Mouse (Mus musculus) CH12.LX (cell line): ENCODE data around the gene Rabep1. TPM values are rescaled to one million over a fixed set of nuclear protein-coding genes. Genes with fewer than 3 reads are reported as not detected.

Source experiments
- DNase-seq: peaks from one replicate; pipeline ENCODE4 v3.0.0-alpha.2; 2013; ENCODE audit errors: extremely low read depth
- H3K27ac ChIP-seq: 2 replicates; pipeline ENCODE4 v1.5.1; 2012; ENCODE audit warnings: low read depth, mild to moderate bottlenecking, control low read depth, moderate library complexity; ENCODE audit not compliant: insufficient read depth
- H3K27me3 ChIP-seq: replicated peaks from 2 replicates; pipeline ENCODE3; 2012; ENCODE audit warnings: inconsistent platforms
- H3K36me3 ChIP-seq, 2 experiments: replicated peaks in 1 of 2; 2 replicates each; pipeline versions ENCODE3 to v1.6.1; 2012; ENCODE audit warnings: inconsistent platforms in 1 of 2, low read length in 1 of 2, mild to moderate bottlenecking in 1 of 2, mixed read lengths in 1 of 2, moderate library complexity in 1 of 2; ENCODE audit not compliant: control insufficient read depth in 1 of 2, insufficient read depth in 1 of 2
- H3K4me1 ChIP-seq, 2 experiments: 2 replicates each; pipeline ENCODE4 v1.6.1; 2012; ENCODE audit warnings: inconsistent platforms in 1 of 2, moderate library complexity in 1 of 2; ENCODE audit not compliant: insufficient read depth in 2 of 2, control insufficient read depth in 1 of 2
- H3K4me2 ChIP-seq: 2 replicates; pipeline ENCODE4 v1.6.1; 2012; ENCODE audit warnings: low read depth, mild to moderate bottlenecking, control low read depth; ENCODE audit not compliant: poor library complexity, insufficient read depth, severe bottlenecking
- H3K4me3 ChIP-seq, 3 experiments: fragments of 150-350 bp in 1 of 3; sonication (generic) in 1 of 3; replicated peaks in 1 of 3; 2 replicates each; pipeline versions ENCODE3 to v1.5.1; 2011 to 2012; ENCODE audit warnings: low read depth in 2 of 3, low read length in 2 of 3, mild to moderate bottlenecking in 2 of 3, moderate library complexity in 2 of 3, control low read depth in 1 of 3, improper control_type of control experiment in 1 of 3, inconsistent platforms in 1 of 3, mixed read lengths in 1 of 3; ENCODE audit not compliant: poor library complexity in 1 of 3
- H3K79me2 ChIP-seq: replicated peaks from 2 replicates; pipeline ENCODE4 v1.6.1; 2012; ENCODE audit warnings: mild to moderate bottlenecking, moderate library complexity; ENCODE audit not compliant: control insufficient read depth, poor library complexity, insufficient read depth, severe bottlenecking; ENCODE audit errors: extremely low read depth
- H3K9ac ChIP-seq: 2 replicates; pipeline ENCODE4 v1.6.1; 2012; ENCODE audit warnings: low read depth, mild to moderate bottlenecking, control low read depth, moderate library complexity; ENCODE audit not compliant: insufficient read depth
- H3K9me3 ChIP-seq: replicated peaks from 2 replicates; pipeline ENCODE3; 2012; ENCODE audit warnings: low read length, inconsistent platforms, mixed read lengths
- BHLHE40 ChIP-seq: IDR thresholded peaks from 2 replicates; pipeline ENCODE4 v1.6.1; 2011; ENCODE audit warnings: mild to moderate bottlenecking, low read depth, low read length, improper control_type of control experiment
- CTCF ChIP-seq, 2 experiments: IDR thresholded peaks in 1 of 2; conservative IDR thresholded peaks in 1 of 2; 2 replicates each; pipeline ENCODE4 v1.5.1; 2011 to 2012; ENCODE audit warnings: low read depth in 2 of 2, low read length in 2 of 2, improper control_type of control experiment in 1 of 2, inconsistent platforms in 1 of 2, mild to moderate bottlenecking in 1 of 2, moderate library complexity in 1 of 2
- E2F4 ChIP-seq: IDR thresholded peaks from 2 replicates; pipeline ENCODE4 v1.6.1; 2011; ENCODE audit warnings: low read depth, low read length, improper control_type of control experiment; ENCODE audit not compliant: insufficient replicate concordance
- GABPA ChIP-seq: IDR thresholded peaks from 2 replicates; pipeline ENCODE4 v1.6.1; 2012; ENCODE audit warnings: low read depth, low read length, improper control_type of control experiment, inconsistent platforms; ENCODE audit not compliant: insufficient replicate concordance
- JUN ChIP-seq: IDR thresholded peaks from 2 replicates; pipeline ENCODE4 v1.6.1; 2011; ENCODE audit warnings: low read depth, mild to moderate bottlenecking, low read length, improper control_type of control experiment, moderate library complexity; ENCODE audit not compliant: insufficient read depth
- MAZ ChIP-seq: IDR thresholded peaks from 2 replicates; pipeline ENCODE4 v1.6.1; 2012; ENCODE audit warnings: low read depth, mild to moderate bottlenecking, inconsistent platforms, low read length, improper control_type of control experiment, moderate library complexity
- MXI1 ChIP-seq: IDR thresholded peaks from 2 replicates; pipeline ENCODE4 v1.6.1; 2011; ENCODE audit warnings: mild to moderate bottlenecking, low read depth, low read length, improper control_type of control experiment
- MYC ChIP-seq: IDR thresholded peaks from 2 replicates; pipeline ENCODE4 v1.6.1; 2011; ENCODE audit warnings: low read depth, mild to moderate bottlenecking, improper control_type of control experiment, low read length
- PAX5 ChIP-seq: IDR thresholded peaks from 2 replicates; pipeline ENCODE4 v1.6.1; 2012; ENCODE audit warnings: low read length, inconsistent platforms, mixed read lengths
- POLR2A ChIP-seq: IDR thresholded peaks from 2 replicates; pipeline ENCODE4 v1.6.1; 2011; ENCODE audit warnings: low read depth, mild to moderate bottlenecking, improper control_type of control experiment, low read length
- RAD21 ChIP-seq: IDR thresholded peaks from 2 replicates; pipeline ENCODE4 v1.6.1; 2011; ENCODE audit warnings: low read depth, mild to moderate bottlenecking, low read length, improper control_type of control experiment, moderate library complexity
- TBP ChIP-seq: conservative IDR thresholded peaks from 2 replicates; pipeline ENCODE4 v1.6.1; 2011; ENCODE audit warnings: low read depth, low read length, improper control_type of control experiment
- TCF12 ChIP-seq: IDR thresholded peaks from 2 replicates; pipeline ENCODE4 v1.6.1; 2014; ENCODE audit warnings: low read depth, mild to moderate bottlenecking, inconsistent platforms, low read length, improper control_type of control experiment
- USF2 ChIP-seq: conservative IDR thresholded peaks from 2 replicates; pipeline ENCODE4 v1.6.1; 2011; ENCODE audit warnings: low read depth, low read length, improper control_type of control experiment
- ZNF384 ChIP-seq: IDR thresholded peaks from 2 replicates; pipeline ENCODE4 v1.6.1; 2012; ENCODE audit warnings: low read depth, low read length, improper control_type of control experiment, inconsistent platforms
- dilution Hi-C: fragments of 300-500 bp; cut with MboI; formaldehyde crosslinking; loops from 2 replicates; pipeline ENCODE4 v1.14.3; 2020; ENCODE audit warnings: low sequenced_read_pairs; ENCODE audit not compliant: extremely low pct_unique_long_range_greater_than_20kb, extremely low pct_ligation_motif_present
- in situ Hi-C: fragments of 300-500 bp; cut with MboI; formaldehyde crosslinking; loops from 3 replicates; pipeline ENCODE4 v1.14.3; 2019; ENCODE audit warnings: low sequenced_read_pairs, low pct_ligation_motif_present, low pct_unique_long_range_greater_than_20kb, mixed read lengths
- polyA plus RNA-seq: library from polyadenylated mRNA; unstranded; fragments of >175 nt; gene quantifications from 2 replicates; pipeline ENCODE4 v1.2.1, GENCODE M21; 2012; ENCODE audit warnings: low read depth; ENCODE audit not compliant: insufficient read length
- total RNA-seq, 2 experiments: library from RNA; depleted of rRNA; stranded (reverse); fragments of 300-350 nt in 1 of 2; fragments of >200 nt in 1 of 2; gene quantifications; 2 replicates each; pipeline ENCODE4 v1.2.3; 2012 to 2014

The Rabep1 gene
- total and polyA plus RNA-seq, 3 experiments, result 22.3 to 28.3 (median 26.1) TPM

DNA sequence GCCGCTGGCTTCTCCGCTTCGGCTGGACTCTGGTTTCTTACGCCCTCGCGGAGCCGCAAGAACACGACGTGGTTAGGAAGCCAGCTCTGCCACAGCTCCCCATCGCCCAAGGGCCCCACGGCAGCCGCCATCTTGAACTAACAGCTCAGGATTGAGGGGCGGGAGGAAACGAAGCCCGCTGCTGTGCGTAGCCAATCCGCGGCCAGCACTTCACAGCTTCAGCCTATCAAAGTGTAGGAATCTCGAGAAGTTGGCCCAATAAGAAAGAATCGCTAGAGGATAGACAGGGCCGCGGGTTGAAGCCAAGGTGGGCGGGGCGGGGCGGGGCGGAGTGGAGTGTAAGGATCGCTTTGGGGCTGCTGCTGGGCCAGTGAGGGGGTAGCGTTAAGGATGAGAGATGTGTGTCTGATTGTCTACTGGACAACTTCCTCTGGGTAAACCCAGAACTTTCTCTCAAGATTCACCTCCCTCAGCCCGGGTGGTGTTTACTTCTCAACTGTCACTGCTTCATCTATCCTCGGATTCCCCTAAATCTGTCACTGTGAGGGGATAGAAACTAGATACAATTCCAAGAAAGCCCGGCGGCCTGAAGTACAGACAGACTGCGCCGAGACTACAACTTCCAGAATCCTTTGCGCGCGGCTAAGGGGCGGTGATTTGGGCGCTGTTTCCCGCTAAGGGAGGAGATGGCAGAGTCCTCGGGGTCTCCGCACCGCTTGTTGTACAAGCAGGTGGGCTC is 125.4 kb downstream of the Rabep1 start, which contains the start of the genes Nup88 and Rpain (continued):
- TF ChIP-seq PAX5 (no peak), TCF12 (peak; percentile 91), MYC (peak; percentile 61), BHLHE40 (no peak), ZNF384 (no peak), MAZ (peak; percentile 92), GABPA (no peak; the same call in 1 of the 2 replicates), USF2 (no peak), POLR2A (peak; percentile 97), JUN (no peak), RAD21 (no peak)

DNA sequence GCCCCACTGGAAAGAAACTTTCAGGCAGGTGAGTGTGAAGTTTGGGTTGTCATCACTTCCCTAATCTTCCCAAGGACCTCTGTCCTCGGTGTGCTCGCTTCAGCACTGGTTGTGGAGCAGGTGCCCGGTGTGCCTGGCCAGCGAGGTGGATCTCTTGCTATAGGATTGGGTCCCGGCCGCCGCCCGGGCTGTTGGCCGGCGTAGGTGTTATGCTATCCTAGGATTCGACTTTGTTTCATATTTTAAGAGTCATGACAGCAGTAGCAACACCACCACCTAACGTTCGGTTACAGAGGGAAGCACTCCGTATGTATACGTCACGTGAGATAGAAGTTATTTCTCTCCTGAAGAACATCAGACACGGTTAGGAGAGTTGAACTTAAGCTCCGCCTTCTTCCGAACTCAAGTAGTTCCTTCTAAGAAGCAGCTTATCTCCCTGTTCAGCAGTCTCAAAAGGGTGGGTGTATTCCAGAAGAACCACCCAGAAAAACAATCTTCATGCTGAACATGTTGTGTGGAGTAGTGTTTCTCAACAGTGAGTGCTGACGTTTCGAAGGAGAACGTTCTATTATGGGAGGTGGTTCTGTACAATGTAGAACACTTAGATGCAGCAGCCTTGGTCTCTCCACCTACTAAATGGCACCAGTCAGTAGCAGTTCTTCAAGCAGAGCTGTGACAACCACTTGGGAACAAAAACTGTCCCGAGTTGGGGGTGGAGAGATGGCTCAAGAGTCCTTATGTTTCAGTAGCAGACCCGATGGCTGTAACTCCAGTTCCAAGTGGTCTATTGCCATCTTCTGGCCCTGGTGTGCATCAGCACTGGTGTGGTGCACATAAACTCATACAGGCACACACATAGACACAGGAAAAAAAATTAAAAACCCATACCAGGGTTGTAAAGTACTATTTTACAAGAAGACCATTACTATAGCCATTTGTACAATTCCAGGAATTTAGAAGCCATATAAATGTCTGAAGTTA is 126.3 kb downstream of the Rabep1 start:
- Histone ChIP-seq H3K79me2 (peaks cover 26% of the 10 kb centered on the region), H3K9ac (peak overlapping the region; percentile 46; the same call in 1 of the 2 replicates), H3K9me3 (peaks cover 3% of the 10 kb centered on the region), H3K27me3 (no peaks in the 10 kb centered on the region), H3K36me3 (peaks cover 38 to 55% of the 10 kb centered on the region in 2 experiments), H3K4me3 (peak overlapping the region; percentile 78 to 86 (median 79)), H3K4me1 (peaks cover 4 to 36% of the 10 kb centered on the region in 2 experiments; a peak in 3 of 4 replicates), H3K4me2 (peak overlapping the region; percentile 59), H3K27ac (peak overlapping the region; percentile 24; the same call in 1 of the 2 replicates)
- dilution Hi-C loops, result no loop called here
- in situ Hi-C loops, result no loop called here
- TF ChIP-seq BHLHE40 (peak; percentile 93), E2F4 (no peak; the same call in 1 of the 2 replicates), RAD21 (no peak), CTCF (conservative IDR thresholded peaks at IDR 0.05 in 1 of 2, IDR thresholded peaks at IDR 0.05 in 1 of 2; ENCODE audit: low read depth in 2 of 2, low read length in 2 of 2) (peak; percentile 10 to 49; a peak in 2 of 4 replicates), TBP (0 out of 2 replicates have a peak, but pooled peaks have one; percentile 26), MXI1 (peak; percentile 86)
- DNase-seq, result peak; percentile 53
